Mouse (Mus musculus) kidney, postnatal 0 days (tissue): Measurements from ENCODE around the gene Gse1. TPM values are rescaled to one million over a fixed set of nuclear protein-coding genes. Genes with fewer than 3 reads are reported as not detected.

Source experiments
- ATAC-seq: fragments of 200-750 bp; cut with Nextera tagmentation; replicated peaks from 2 replicates; pipeline ENCODE4 v1.8.0; 2017; ENCODE audit warnings: low read depth, moderate number of reproducible peaks, moderate TSS enrichment, moderate library complexity; ENCODE audit not compliant: low FRiP score
- DNase-seq: peaks from one replicate; pipeline ENCODE4 v3.0.0-alpha.2; 2016; ENCODE audit warnings: low spot score
- H3K27ac ChIP-seq: fragments of 300-500 bp; sonication (generic); 2 replicates; pipeline ENCODE4 v1.5.1; 2014; ENCODE audit warnings: mild to moderate bottlenecking
- H3K27me3 ChIP-seq: fragments of 300-500 bp; sonication (generic); 2 replicates; pipeline ENCODE4 v1.6.1; 2014; ENCODE audit warnings: low read length, mixed read lengths; ENCODE audit not compliant: insufficient read depth
- H3K36me3 ChIP-seq: fragments of 300-500 bp; sonication (generic); 2 replicates; pipeline ENCODE4 v1.6.1; 2014; ENCODE audit warnings: low read length, mixed read lengths; ENCODE audit not compliant: insufficient read depth
- H3K4me1 ChIP-seq: fragments of 300-500 bp; sonication (generic); replicated peaks from 2 replicates; pipeline ENCODE4 v1.6.1; 2014; ENCODE audit warnings: antibody characterized with exemption, low read length, mixed read lengths; ENCODE audit not compliant: insufficient read depth
- H3K4me2 ChIP-seq: fragments of 300-500 bp; sonication (generic); 2 replicates; pipeline ENCODE4 v1.6.1; 2014; ENCODE audit warnings: mild to moderate bottlenecking, low read length, moderate library complexity, mixed read lengths
- H3K4me3 ChIP-seq: fragments of 300-500 bp; sonication (generic); replicated peaks from 2 replicates; pipeline ENCODE4 v1.5.1; 2014; ENCODE audit warnings: low read depth, low read length
- H3K9ac ChIP-seq: fragments of 300-500 bp; sonication (generic); 2 replicates; pipeline ENCODE4 v1.6.1; 2014; ENCODE audit warnings: low read depth, low read length
- H3K9me3 ChIP-seq: fragments of 300-500 bp; sonication (generic); replicated peaks from 2 replicates; pipeline ENCODE4 v1.6.1; 2016; ENCODE audit warnings: low read length, inconsistent platforms, mixed read lengths
- CTCF ChIP-seq: IDR thresholded peaks from 2 replicates; pipeline ENCODE4 v1.5.1; 2016; ENCODE audit warnings: antibody characterized with exemption, low read depth, mild to moderate bottlenecking, moderate library complexity
- WGBS: fragments of 180-500 bp; shearing (Covaris S2); extraction: QIAGEN DNeasy Blood & Tissue Kit; methylation state at CpG from one replicate; pipeline ENCODE4 v1.1.7; 2014; 5-methylcytosine and 5-hydroxymethylcytosine counted together
- polyA plus RNA-seq: library from polyadenylated mRNA; unstranded; fragments of >200 nt; fragmentation: Nextera tagmentation; extraction: Ambion mirVana; gene quantifications from 2 replicates; pipeline ENCODE4 v1.2.1, GENCODE M21; 2015

The Gse1 gene
- polyA plus RNA-seq, 1 experiment from 2014 or later = 8.4 TPM

GRCm38 (mm10) chr8:120607460-120607859 is 379.2 kb downstream of the Gse1 start:
- H3K27me3 ChIP-seq = no peaks in the 10 kb centered on the region
- DNase-seq (no peak), ATAC-seq (peak; percentile 44; the same call in 1 of the 2 replicates)
- no peak overlapping the region for H3K27ac ChIP-seq
- TF ChIP-seq CTCF = no peak
- no peaks in the 10 kb centered on the region for H3K4me1 ChIP-seq
- H3K9me3 ChIP-seq = no peaks in the 10 kb centered on the region
- H3K9ac ChIP-seq = no peak overlapping the region
- H3K36me3 ChIP-seq = no peaks in the 10 kb centered on the region
- 82% methylated on average over 9 of the region's 9 CpGs for WGBS
- H3K4me2 ChIP-seq = no peak overlapping the region
- no peak overlapping the region for H3K4me3 ChIP-seq

- Histone ChIP-seq H3K4me1 (no peaks in the 10 kb centered on the region), H3K27me3 (no peaks in the 10 kb centered on the region), H3K4me2 (no peak overlapping the region), H3K36me3 (no peaks in the 10 kb centered on the region), H3K4me3 (no peak overlapping the region), H3K27ac (no peak overlapping the region), H3K9ac (no peak overlapping the region), H3K9me3 (no peaks in the 10 kb centered on the region)
- ATAC-seq (no peak), DNase-seq (peak; percentile 83)
- peak; percentile 96 for TF ChIP-seq CTCF
- WGBS = 15% methylated on average over 7 of the region's 7 CpGs
Observed at GRCm38 (mm10) chr8:120607885-120608284, 379.6 kb downstream of the Gse1 start.

GRCm38 (mm10) chr8:120610824-120611223 is 382.6 kb downstream of the Gse1 start:
- no peak for TF ChIP-seq CTCF
- Histone ChIP-seq H3K4me3 (no peak overlapping the region), H3K36me3 (no peaks in the 10 kb centered on the region), H3K4me2 (no peak overlapping the region), H3K27ac (no peak overlapping the region), H3K4me1 (no peaks in the 10 kb centered on the region), H3K9ac (no peak overlapping the region), H3K9me3 (no peaks in the 10 kb centered on the region), H3K27me3 (no peaks in the 10 kb centered on the region)
- DNase-seq (no peak), ATAC-seq (no peak)
- WGBS = 83% methylated on average over 6 of the region's 6 CpGs

- H3K4me2 ChIP-seq = no peak overlapping the region
- 86% methylated on average over 3 of the region's 3 CpGs for WGBS
- H3K27ac ChIP-seq = no peak overlapping the region
- H3K9ac ChIP-seq = no peak overlapping the region
- H3K27me3 ChIP-seq = no peaks in the 10 kb centered on the region
- DNase-seq (no peak), ATAC-seq (no peak)
- H3K36me3 ChIP-seq = no peaks in the 10 kb centered on the region
- no peaks in the 10 kb centered on the region for H3K4me1 ChIP-seq
- no peak for TF ChIP-seq CTCF
- H3K9me3 ChIP-seq = no peaks in the 10 kb centered on the region
- no peak overlapping the region for H3K4me3 ChIP-seq
Observed at GRCm38 (mm10) chr8:120614491-120614890, 386.2 kb downstream of the Gse1 start.

- H3K4me2 ChIP-seq = no peak overlapping the region
- no peaks in the 10 kb centered on the region for H3K9me3 ChIP-seq
- no peaks in the 10 kb centered on the region for H3K4me1 ChIP-seq
- H3K27me3 ChIP-seq = no peaks in the 10 kb centered on the region
- no peak for DNase-seq
- H3K27ac ChIP-seq = no peak overlapping the region
- WGBS = 47% methylated on average over 7 of the region's 8 CpGs
- no peak overlapping the region for H3K9ac ChIP-seq
- no peak overlapping the region for H3K4me3 ChIP-seq
- TF ChIP-seq CTCF = no peak
- no peaks in the 10 kb centered on the region for H3K36me3 ChIP-seq
- no peak for ATAC-seq
Observed at GRCm38 (mm10) chr8:120616663-120617626, 388.7 kb downstream of the Gse1 start.

- H3K4me1 ChIP-seq = no peaks in the 10 kb centered on the region
- H3K27me3 ChIP-seq = no peaks in the 10 kb centered on the region
- peak; percentile 84 for TF ChIP-seq CTCF
- DNase-seq (peak; percentile 86), ATAC-seq (peak; percentile 33; the same call in 1 of the 2 replicates)
- no peak overlapping the region for H3K4me3 ChIP-seq
- H3K4me2 ChIP-seq = no peak overlapping the region
- no peak overlapping the region for H3K9ac ChIP-seq
- no peaks in the 10 kb centered on the region for H3K36me3 ChIP-seq
- 2% methylated on average over 6 of the region's 6 CpGs for WGBS
- no peak overlapping the region for H3K27ac ChIP-seq
- H3K9me3 ChIP-seq = no peaks in the 10 kb centered on the region
Observed at GRCm38 (mm10) chr8:120618110-120618509, 389.9 kb downstream of the Gse1 start.
